Mouse (Mus musculus): Measurements from ENCODE around the gene Kcnj6. TPM values are rescaled to one million over a fixed set of nuclear protein-coding genes. Genes with fewer than 3 reads are reported as not detected.

Gene Kcnj6
- polyA plus RNA-seq, 1 experiment: not detected

DNA sequence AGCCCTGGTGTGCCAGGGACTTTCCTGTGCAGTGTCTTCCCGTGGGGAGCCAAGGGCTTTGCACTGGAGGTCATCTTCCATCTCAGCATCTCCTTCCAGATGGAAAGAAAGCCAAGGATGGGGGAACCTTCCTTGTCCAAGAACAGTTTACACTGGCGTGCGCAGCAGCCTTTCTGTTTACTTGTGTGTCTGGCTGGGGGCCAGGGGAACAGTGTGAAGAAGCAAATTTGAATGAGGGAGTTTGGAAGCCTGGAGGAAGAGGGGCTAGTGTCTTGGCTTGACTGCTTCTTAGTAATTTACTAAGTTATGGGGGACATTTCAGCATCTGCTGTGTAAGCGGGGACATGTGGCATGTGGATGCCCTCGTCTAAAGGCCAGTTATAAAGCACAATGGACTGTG is 50.7 kb downstream of the Kcnj6 start:
- H3K27me3 ChIP-seq (ENCODE audit: control insufficient read depth, insufficient read depth, insufficient read length): no peaks in the 10 kb centered on the region
- H3ac ChIP-seq (ENCODE audit: control insufficient read depth, insufficient read length, low read depth): no peak overlapping the region
- no peak overlapping the region for H3K4me3 ChIP-seq (ENCODE audit: insufficient read depth, poor library complexity, severe bottlenecking)
- H3K36me3 ChIP-seq (ENCODE audit: control insufficient read depth, insufficient read depth): no peaks in the 10 kb centered on the region
- no peaks in the 10 kb centered on the region for H3K79me3 ChIP-seq (ENCODE audit: low read depth)
- no peaks in the 10 kb centered on the region for H3K79me2 ChIP-seq (ENCODE audit: control insufficient read depth, insufficient read depth)
- TF ChIP-seq CTCF (IDR thresholded peaks at IDR 0.05; ENCODE audit: control insufficient read depth, insufficient read depth, insufficient read length) (no peak), MYOD1 (IDR thresholded peaks at IDR 0.05; ENCODE audit: control insufficient read depth, insufficient read length, low read depth) (no peak), FOSL1 (IDR thresholded peaks at IDR 0.05; ENCODE audit: insufficient read depth, low read length, poor library complexity, severe bottlenecking) (no peak), MAX (IDR thresholded peaks at IDR 0.05) (no peak), MYOG (IDR thresholded peaks at IDR 0.05; ENCODE audit: control insufficient read depth, extremely low read depth, insufficient read length) (no peak), USF1 (IDR thresholded peaks at IDR 0.05; ENCODE audit: low read depth) (no peak)

DNA sequence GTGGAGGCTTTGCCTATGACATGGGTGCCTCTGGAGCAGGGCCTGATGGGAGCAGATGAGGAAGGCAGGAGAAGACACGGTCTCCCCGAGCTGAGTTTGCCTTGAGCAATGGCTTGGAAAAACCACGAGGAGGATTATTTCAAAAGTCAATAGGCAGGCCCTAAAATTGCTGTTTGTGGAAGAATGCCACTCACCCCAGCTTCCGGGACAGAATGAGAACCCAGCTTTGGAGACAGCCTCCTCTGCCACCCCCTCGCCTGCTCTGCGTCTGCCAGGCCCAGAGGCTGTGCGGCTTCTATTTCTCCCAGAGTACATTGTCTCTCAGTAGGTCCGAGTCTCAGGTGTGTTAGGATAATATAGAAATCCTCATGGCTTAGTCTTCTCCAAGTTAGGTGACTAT is 64.8 kb downstream of the Kcnj6 start:
- Histone ChIP-seq H3K36me3 (ENCODE audit: control insufficient read depth, insufficient read depth) (no peaks in the 10 kb centered on the region), H3K4me3 (ENCODE audit: insufficient read depth, poor library complexity, severe bottlenecking) (no peak overlapping the region), H3ac (ENCODE audit: control insufficient read depth, insufficient read length, low read depth) (no peak overlapping the region), H3K79me2 (ENCODE audit: control insufficient read depth, insufficient read depth) (no peaks in the 10 kb centered on the region), H3K79me3 (ENCODE audit: low read depth) (no peaks in the 10 kb centered on the region), H3K27me3 (ENCODE audit: control insufficient read depth, insufficient read depth, insufficient read length) (no peaks in the 10 kb centered on the region)
- TF ChIP-seq MYOG (IDR thresholded peaks at IDR 0.05; ENCODE audit: control insufficient read depth, extremely low read depth, insufficient read length): no peak

DNA sequence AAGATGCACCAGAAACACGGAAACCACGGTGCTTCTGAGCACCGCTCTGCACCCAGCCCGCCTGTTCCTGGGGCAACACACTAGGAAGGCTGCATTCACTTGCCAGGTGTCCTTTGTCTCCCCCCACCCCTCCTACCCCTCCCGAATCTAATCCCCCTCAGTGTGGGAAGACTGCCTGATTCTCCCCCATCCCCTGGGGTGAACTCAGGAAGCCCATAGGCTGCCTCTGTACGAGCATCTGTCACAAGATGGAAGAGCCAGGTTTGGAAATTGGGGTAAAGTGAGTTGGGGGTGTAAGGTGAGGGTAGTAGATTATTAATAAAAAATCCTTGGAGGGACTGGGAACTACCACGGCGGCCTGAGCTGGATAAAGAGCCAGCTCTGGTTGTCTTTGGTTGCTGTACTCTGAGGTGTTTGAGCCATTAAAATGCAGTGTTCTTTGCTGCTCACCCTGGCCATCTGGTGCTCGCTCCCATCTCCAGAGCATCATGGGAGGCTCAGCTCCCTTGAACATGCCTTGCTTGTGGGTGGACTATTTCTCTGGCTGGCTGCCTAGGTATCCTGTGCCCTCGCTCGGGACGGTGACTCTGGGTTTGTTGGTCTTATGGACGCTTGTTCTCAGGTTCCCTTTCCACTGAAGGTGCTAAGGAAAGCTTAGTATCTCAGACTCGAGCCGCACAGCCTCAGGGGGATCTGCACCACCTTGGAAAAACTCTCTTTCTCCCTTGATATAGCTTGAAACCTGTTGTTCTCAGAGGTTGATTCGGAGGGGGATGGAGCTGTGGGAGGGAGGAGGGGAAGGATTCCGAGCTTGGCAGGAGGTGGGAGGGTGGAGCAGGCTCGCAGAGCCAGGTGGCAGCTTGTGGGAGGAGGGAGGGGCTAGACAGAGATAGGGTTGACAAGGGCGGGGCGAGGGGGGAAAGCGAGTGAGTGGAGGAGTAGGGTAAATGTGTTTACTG is 65.9 kb downstream of the Kcnj6 start:
- Histone ChIP-seq H3K27me3 (ENCODE audit: control insufficient read depth, insufficient read depth, insufficient read length) (no peaks in the 10 kb centered on the region), H3K79me2 (ENCODE audit: control insufficient read depth, insufficient read depth) (no peaks in the 10 kb centered on the region), H3K79me3 (ENCODE audit: low read depth) (no peaks in the 10 kb centered on the region), H3K36me3 (ENCODE audit: control insufficient read depth, insufficient read depth) (no peaks in the 10 kb centered on the region), H3ac (ENCODE audit: control insufficient read depth, insufficient read length, low read depth) (no peak overlapping the region), H3K4me3 (ENCODE audit: insufficient read depth, poor library complexity, severe bottlenecking) (no peak overlapping the region)
- no peak for TF ChIP-seq MYOD1 (IDR thresholded peaks at IDR 0.05; ENCODE audit: control insufficient read depth, insufficient read length, low read depth)
- TF ChIP-seq CEBPB (IDR thresholded peaks at IDR 0.05; ENCODE audit: low read depth): no peak
- TF ChIP-seq MAX (IDR thresholded peaks at IDR 0.05): no peak
- TF ChIP-seq USF1 (IDR thresholded peaks at IDR 0.05; ENCODE audit: low read depth): no peak
- TF ChIP-seq CTCF (IDR thresholded peaks at IDR 0.05; ENCODE audit: control insufficient read depth, insufficient read depth, insufficient read length): no peak
- no peak for TF ChIP-seq MYOG (IDR thresholded peaks at IDR 0.05; ENCODE audit: control insufficient read depth, extremely low read depth, insufficient read length)
- TF ChIP-seq FOSL1 (IDR thresholded peaks at IDR 0.05; ENCODE audit: insufficient read depth, low read length, poor library complexity, severe bottlenecking): no peak

DNA sequence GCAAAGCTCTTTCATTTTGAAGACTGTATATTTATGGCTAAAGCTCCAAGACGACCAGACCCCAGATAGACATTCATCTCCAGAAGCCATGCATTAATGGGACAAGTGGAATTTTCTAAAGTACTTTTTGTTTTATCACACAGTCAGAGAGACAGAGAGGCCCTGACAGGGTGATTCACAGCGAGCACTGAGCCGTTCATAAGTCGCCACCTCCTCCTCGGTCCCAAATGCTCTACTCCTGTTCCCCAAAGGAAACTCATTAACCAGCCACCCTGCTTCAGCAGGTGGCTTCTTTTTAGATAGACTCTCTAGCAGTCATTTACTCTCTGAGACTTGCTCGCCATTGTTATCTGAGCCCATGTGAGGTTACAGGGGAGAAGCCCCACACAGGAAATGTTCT is 72.1 kb downstream of the Kcnj6 start:
- Histone ChIP-seq H3ac (ENCODE audit: control insufficient read depth, insufficient read length, low read depth) (no peak overlapping the region), H3K79me2 (ENCODE audit: control insufficient read depth, insufficient read depth) (no peaks in the 10 kb centered on the region), H3K4me3 (ENCODE audit: insufficient read depth, poor library complexity, severe bottlenecking) (no peak overlapping the region), H3K79me3 (ENCODE audit: low read depth) (no peaks in the 10 kb centered on the region), H3K27me3 (ENCODE audit: control insufficient read depth, insufficient read depth, insufficient read length) (peaks cover under 1% of the 10 kb centered on the region), H3K36me3 (ENCODE audit: control insufficient read depth, insufficient read depth) (no peaks in the 10 kb centered on the region)
- no peak for TF ChIP-seq CEBPB (IDR thresholded peaks at IDR 0.05; ENCODE audit: low read depth)
- TF ChIP-seq MAX (IDR thresholded peaks at IDR 0.05): no peak

DNA sequence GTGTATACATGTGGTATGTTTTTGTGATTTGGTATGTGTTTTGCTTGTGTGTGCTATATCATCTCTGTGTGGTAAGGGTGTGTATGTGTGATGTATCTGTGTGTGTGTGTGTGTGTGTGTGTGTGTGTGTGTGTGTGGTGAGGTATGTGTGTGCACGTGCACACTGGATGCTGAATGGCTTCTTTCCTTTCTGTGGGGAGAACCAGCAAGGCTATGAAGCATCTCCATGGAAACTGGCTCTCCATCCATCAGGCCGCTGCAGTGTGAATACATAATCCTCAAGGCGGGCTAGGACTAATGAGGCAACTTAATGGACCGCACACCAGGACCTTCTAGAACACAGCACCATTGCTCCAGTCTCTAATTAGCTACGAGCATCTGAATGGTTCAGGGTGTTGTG is 78.3 kb downstream of the Kcnj6 start:
- H3K27me3 ChIP-seq (ENCODE audit: control insufficient read depth, insufficient read depth, insufficient read length): peaks cover 6% of the 10 kb centered on the region
- no peak overlapping the region for H3ac ChIP-seq (ENCODE audit: control insufficient read depth, insufficient read length, low read depth)
- no peak overlapping the region for H3K4me3 ChIP-seq (ENCODE audit: insufficient read depth, poor library complexity, severe bottlenecking)
- no peak for TF ChIP-seq MAX (IDR thresholded peaks at IDR 0.05)
- no peak for TF ChIP-seq MYOG (IDR thresholded peaks at IDR 0.05; ENCODE audit: control insufficient read depth, extremely low read depth, insufficient read length)
- TF ChIP-seq USF1 (IDR thresholded peaks at IDR 0.05; ENCODE audit: low read depth): no peak
- no peak for TF ChIP-seq CTCF (IDR thresholded peaks at IDR 0.05; ENCODE audit: control insufficient read depth, insufficient read depth, insufficient read length)
- no peak for TF ChIP-seq FOSL1 (IDR thresholded peaks at IDR 0.05; ENCODE audit: insufficient read depth, low read length, poor library complexity, severe bottlenecking)
- no peak for TF ChIP-seq MYOD1 (IDR thresholded peaks at IDR 0.05; ENCODE audit: control insufficient read depth, insufficient read length, low read depth)
- no peaks in the 10 kb centered on the region for H3K79me3 ChIP-seq (ENCODE audit: low read depth)
- H3K36me3 ChIP-seq (ENCODE audit: control insufficient read depth, insufficient read depth): no peaks in the 10 kb centered on the region
- H3K79me2 ChIP-seq (ENCODE audit: control insufficient read depth, insufficient read depth): no peaks in the 10 kb centered on the region

DNA sequence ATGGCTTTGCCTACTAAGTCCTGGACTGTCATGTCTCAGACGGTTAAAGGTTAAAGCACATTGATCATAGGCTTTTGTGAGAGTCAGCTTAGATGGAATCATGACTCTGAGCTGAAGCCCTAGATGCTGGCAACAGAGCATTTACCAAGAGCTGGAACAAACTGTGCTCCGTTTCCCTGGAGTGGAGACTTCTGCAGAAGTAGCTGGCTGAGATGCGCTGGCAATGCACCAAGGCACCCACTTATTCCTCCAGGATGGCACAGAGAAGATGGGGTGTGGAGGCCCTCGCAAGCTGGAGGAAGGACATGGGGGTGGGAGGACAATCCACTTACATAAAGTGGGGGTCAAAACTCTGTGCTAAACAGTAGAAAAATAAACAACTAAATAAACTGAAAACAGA is 91.5 kb downstream of the Kcnj6 start:
- Histone ChIP-seq H3ac (ENCODE audit: control insufficient read depth, insufficient read length, low read depth) (no peak overlapping the region), H3K4me3 (ENCODE audit: insufficient read depth, poor library complexity, severe bottlenecking) (no peak overlapping the region), H3K79me3 (ENCODE audit: low read depth) (no peaks in the 10 kb centered on the region), H3K27me3 (ENCODE audit: control insufficient read depth, insufficient read depth, insufficient read length) (no peaks in the 10 kb centered on the region), H3K79me2 (ENCODE audit: control insufficient read depth, insufficient read depth) (no peaks in the 10 kb centered on the region), H3K36me3 (ENCODE audit: control insufficient read depth, insufficient read depth) (no peaks in the 10 kb centered on the region)
- TF ChIP-seq USF1 (IDR thresholded peaks at IDR 0.05; ENCODE audit: low read depth) (no peak), FOSL1 (IDR thresholded peaks at IDR 0.05; ENCODE audit: insufficient read depth, low read length, poor library complexity, severe bottlenecking) (no peak), CTCF (IDR thresholded peaks at IDR 0.05; ENCODE audit: control insufficient read depth, insufficient read depth, insufficient read length) (no peak), MYOD1 (IDR thresholded peaks at IDR 0.05; ENCODE audit: control insufficient read depth, insufficient read length, low read depth) (no peak), MYOG (IDR thresholded peaks at IDR 0.05; ENCODE audit: control insufficient read depth, extremely low read depth, insufficient read length) (no peak), CEBPB (IDR thresholded peaks at IDR 0.05; ENCODE audit: low read depth) (no peak)
